Mouse (Mus musculus): ENCODE results near the gene Cdkl2. TPM values are rescaled to one million over a fixed set of nuclear protein-coding genes. Genes with fewer than 3 reads are reported as not detected.
A peak's percentile ranks its signal among the peaks of the same experiment; 100 is the strongest.

The Cdkl2 gene
- polyA plus RNA-seq (2012; rRNA removed) (0.11 and 0.13 TPM in 2 replicates), polyA plus RNA-seq (2014; fragmentation: Nextera tagmentation; extraction: Ambion mirVana) (0.30 and 0.49 TPM in 2 replicates)

DNA sequence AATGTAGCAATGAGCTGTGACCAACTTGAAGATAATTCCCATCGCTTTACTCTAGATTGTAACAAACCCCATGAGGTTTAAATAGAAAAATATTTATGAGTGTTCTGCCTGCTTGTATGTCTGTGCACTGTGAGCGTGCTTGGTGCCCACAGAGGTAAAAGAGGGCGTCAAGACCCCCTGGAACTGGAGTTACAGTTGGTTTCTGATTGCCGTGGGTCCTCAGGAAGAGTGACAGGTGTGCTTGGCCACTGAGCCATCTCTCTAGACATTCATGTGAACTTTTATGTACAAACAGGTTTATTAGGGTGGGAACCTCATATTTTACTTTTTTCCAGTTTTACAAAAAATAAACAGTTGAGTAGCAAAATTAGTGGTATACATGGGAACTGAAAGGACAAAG is at the start of gene Cdkl2:
TSS of gene Cdkl2 (minus strand) at position 101 of the 400 bp plus-strand sequence.
- no peak within 1 kb of the TSS for H3K27ac ChIP-seq
- no peak for DNase-seq (ENCODE audit: low read depth in 3 of 3, low spot score in 3 of 3)
- peak within 1 kb of the TSS; percentile 20 for H3K9ac ChIP-seq (replicated peaks)

DNA sequence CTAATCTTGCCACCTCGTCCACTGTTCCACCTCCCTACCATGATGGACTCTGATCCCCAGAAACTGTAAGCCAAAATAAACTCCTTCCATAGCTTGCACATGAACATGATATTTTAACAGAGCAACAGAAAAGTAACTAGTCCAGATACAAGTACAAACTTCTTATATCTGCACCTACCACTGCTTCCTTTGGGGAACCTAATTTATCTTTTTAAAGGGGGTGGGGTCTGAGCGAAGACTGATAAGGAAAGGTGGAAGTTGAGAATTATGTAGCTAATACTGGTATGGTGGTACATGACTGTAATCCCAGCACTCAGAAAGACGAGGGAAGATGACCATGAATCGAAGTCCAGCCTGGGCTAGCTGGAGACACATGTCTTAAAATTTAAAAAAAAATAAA is 43.8 kb upstream of the Cdkl2 start:
- DNase-seq (ENCODE audit: low read depth in 3 of 3, low spot score in 3 of 3) = no peak
- Histone ChIP-seq H3K4me2 (ENCODE audit: low read depth) (no peak overlapping the region), H3K9me3 (ENCODE audit: control insufficient read depth, low read length) (no peaks in the 10 kb centered on the region), H3K27me3 (ENCODE audit: control insufficient read depth, insufficient read depth, low read length) (no peaks in the 10 kb centered on the region), H3K4me1 (replicated peaks; ENCODE audit: control insufficient read depth in 2 of 2, insufficient read depth in 2 of 2, low read length in 1 of 2) (peaks cover 0 to 3% of the 10 kb centered on the region in 2 experiments; a peak in 2 of 4 replicates), H3K36me3 (replicated peaks; ENCODE audit: control insufficient read depth, insufficient read depth, low read depth) (no peaks in the 10 kb centered on the region), H3K9ac (replicated peaks) (no peak overlapping the region), H3K4me3 (ENCODE audit: insufficient read depth in 1 of 2, low read depth in 2 of 2, low read length in 2 of 2) (no peak overlapping the region), H3K27ac (no peak overlapping the region)
- no peak for TF ChIP-seq CTCF (IDR thresholded peaks at IDR 0.05; ENCODE audit: low read depth)
- no peak for TF ChIP-seq EP300 (IDR thresholded peaks at IDR 0.05; ENCODE audit: low read depth)
- WGBS (ENCODE audit: insufficient replicate concordance) = 65% methylated on average over 4 of the region's 4 CpGs
- ATAC-seq (ENCODE audit: insufficient read depth) = no peak

More for the DNA sequence above, at the start of gene Cdkl2:
- 58% methylated on average over 4 of the region's 4 CpGs for WGBS (ENCODE audit: insufficient replicate concordance)
- H3K36me3 ChIP-seq (replicated peaks; ENCODE audit: control insufficient read depth, insufficient read depth, low read depth) = no peaks in the 10 kb centered on the region
- no peak for TF ChIP-seq EP300 (IDR thresholded peaks at IDR 0.05; ENCODE audit: low read depth)
- no peak for TF ChIP-seq CTCF (IDR thresholded peaks at IDR 0.05; ENCODE audit: low read depth)
- H3K9me3 ChIP-seq (ENCODE audit: control insufficient read depth, low read length) = no peaks in the 10 kb centered on the region
- H3K27me3 ChIP-seq (ENCODE audit: control insufficient read depth, insufficient read depth, low read length) = peaks cover 11% of the 10 kb centered on the region
- peak within 1 kb of the TSS; percentile 86 for H3K4me2 ChIP-seq (ENCODE audit: low read depth)
- H3K4me1 ChIP-seq (replicated peaks; ENCODE audit: control insufficient read depth in 2 of 2, insufficient read depth in 2 of 2, low read length in 1 of 2) = peaks cover 5 to 8% of the 10 kb centered on the region in 2 experiments
- ATAC-seq (ENCODE audit: insufficient read depth) = no peak
- peak within 1 kb of the TSS; percentile 71 to 80 for H3K4me3 ChIP-seq (ENCODE audit: insufficient read depth in 1 of 2, low read depth in 2 of 2, low read length in 2 of 2)

DNA sequence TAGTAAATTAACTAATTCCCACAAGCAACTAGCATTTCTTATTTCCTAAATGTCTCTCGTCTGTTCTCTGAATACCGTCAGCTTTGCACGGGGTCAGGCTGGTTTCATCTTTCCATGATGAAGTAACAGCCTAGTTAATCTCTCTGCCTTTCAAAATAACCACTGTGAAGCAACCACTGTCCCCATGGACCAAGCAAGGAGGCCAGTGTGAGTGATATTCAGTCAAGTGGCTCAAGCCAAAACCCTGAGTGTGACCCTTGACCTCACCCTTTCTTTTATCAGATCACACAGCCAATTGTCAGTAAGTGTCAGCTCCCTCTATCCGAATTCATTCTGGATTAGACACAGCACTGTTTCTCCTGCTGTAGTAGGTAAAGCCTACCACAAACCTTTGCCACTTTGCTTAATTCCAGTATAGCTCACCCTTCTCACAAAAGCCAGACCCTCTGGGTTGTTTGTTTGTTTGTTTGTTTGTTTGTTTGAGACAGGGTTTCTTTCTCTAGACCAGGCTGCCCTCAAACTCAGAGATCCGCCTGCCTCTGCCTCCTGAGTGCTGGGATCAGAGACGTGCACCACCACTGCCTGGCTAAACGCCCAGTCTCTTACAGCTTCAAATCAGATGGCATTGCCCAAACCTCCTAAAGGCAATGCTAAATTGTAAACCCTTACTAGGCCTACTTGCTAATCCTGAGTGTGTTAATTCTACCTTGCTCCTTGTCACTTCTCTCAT is 42.3 kb upstream of the Cdkl2 start:
- Histone ChIP-seq H3K9me3 (ENCODE audit: control insufficient read depth, low read length) (no peaks in the 10 kb centered on the region), H3K4me1 (replicated peaks; ENCODE audit: control insufficient read depth in 2 of 2, insufficient read depth in 2 of 2, low read length in 1 of 2) (peaks cover 10 to 11% of the 10 kb centered on the region in 2 experiments), H3K36me3 (replicated peaks; ENCODE audit: control insufficient read depth, insufficient read depth, low read depth) (no peaks in the 10 kb centered on the region), H3K4me2 (ENCODE audit: low read depth) (no peak overlapping the region), H3K27ac (no peak overlapping the region), H3K4me3 (ENCODE audit: insufficient read depth in 1 of 2, low read depth in 2 of 2, low read length in 2 of 2) (no peak overlapping the region), H3K9ac (replicated peaks) (no peak overlapping the region), H3K27me3 (ENCODE audit: control insufficient read depth, insufficient read depth, low read length) (no peaks in the 10 kb centered on the region)
- DNase-seq (ENCODE audit: low read depth in 3 of 3, low spot score in 3 of 3) (no peak), ATAC-seq (ENCODE audit: insufficient read depth) (no peak)
- no peak for TF ChIP-seq CTCF (IDR thresholded peaks at IDR 0.05; ENCODE audit: low read depth)
- TF ChIP-seq EP300 (IDR thresholded peaks at IDR 0.05; ENCODE audit: low read depth) = no peak
- 80% methylated on average over 7 of the region's 7 CpGs for WGBS (ENCODE audit: insufficient replicate concordance)

GRCm38 (mm10) chr5:92085246-92085645 is 41.6 kb upstream of the Cdkl2 start:
- H3K9me3 ChIP-seq (ENCODE audit: control insufficient read depth, low read length) = no peaks in the 10 kb centered on the region
- 42% methylated on average over 4 of the region's 4 CpGs for WGBS (ENCODE audit: insufficient replicate concordance)
- H3K4me3 ChIP-seq (ENCODE audit: insufficient read depth in 1 of 2, low read depth in 2 of 2, low read length in 2 of 2) = no peak overlapping the region
- H3K4me2 ChIP-seq (ENCODE audit: low read depth) = no peak overlapping the region
- H3K9ac ChIP-seq (replicated peaks) = no peak overlapping the region
- ATAC-seq (ENCODE audit: insufficient read depth) = no peak
- no peak overlapping the region for H3K27ac ChIP-seq
- no peaks in the 10 kb centered on the region for H3K27me3 ChIP-seq (ENCODE audit: control insufficient read depth, insufficient read depth, low read length)
- TF ChIP-seq CTCF (IDR thresholded peaks at IDR 0.05; ENCODE audit: low read depth) = no peak
- no peak for TF ChIP-seq EP300 (IDR thresholded peaks at IDR 0.05; ENCODE audit: low read depth)
- H3K4me1 ChIP-seq (replicated peaks; ENCODE audit: control insufficient read depth in 2 of 2, insufficient read depth in 2 of 2, low read length in 1 of 2) = peaks cover 15 to 18% of the 10 kb centered on the region in 2 experiments
- no peaks in the 10 kb centered on the region for H3K36me3 ChIP-seq (replicated peaks; ENCODE audit: control insufficient read depth, insufficient read depth, low read depth)
- no peak for DNase-seq (ENCODE audit: low read depth in 3 of 3, low spot score in 3 of 3)

GRCm38 (mm10) chr5:92083417-92084038 is 39.8 kb upstream of the Cdkl2 start, which contains the start of gene G3bp2:
TSS of gene G3bp2 (minus strand) at chr5:92083719.
- peak within 1 kb of the TSS; percentile 77 for H3K27ac ChIP-seq
- H3K9ac ChIP-seq (replicated peaks) = peak within 1 kb of the TSS; percentile 90
- ATAC-seq (ENCODE audit: insufficient read depth) = peak; percentile 97
- no peaks in the 10 kb centered on the region for H3K36me3 ChIP-seq (replicated peaks; ENCODE audit: control insufficient read depth, insufficient read depth, low read depth)
- TF ChIP-seq EP300 (IDR thresholded peaks at IDR 0.05; ENCODE audit: low read depth) (no peak; the same call in 1 of the 2 replicates), CTCF (IDR thresholded peaks at IDR 0.05; ENCODE audit: low read depth) (no peak)
- no peaks in the 10 kb centered on the region for H3K27me3 ChIP-seq (ENCODE audit: control insufficient read depth, insufficient read depth, low read length)
- H3K4me3 ChIP-seq (ENCODE audit: insufficient read depth in 1 of 2, low read depth in 2 of 2, low read length in 2 of 2) = peak within 1 kb of the TSS; percentile 63 to 72
- under 1% methylated on average over 63 of the region's 65 CpGs for WGBS (ENCODE audit: insufficient replicate concordance)
- DNase-seq (ENCODE audit: low read depth in 3 of 3, low spot score in 3 of 3) = peak; percentile 91 to 96 (median 93)
- no peaks in the 10 kb centered on the region for H3K9me3 ChIP-seq (ENCODE audit: control insufficient read depth, low read length)
- H3K4me2 ChIP-seq (ENCODE audit: low read depth) = peak within 1 kb of the TSS; percentile 81
- H3K4me1 ChIP-seq (replicated peaks; ENCODE audit: control insufficient read depth in 2 of 2, insufficient read depth in 2 of 2, low read length in 1 of 2) = peaks cover 25 to 29% of the 10 kb centered on the region in 2 experiments
